Mouse (Mus musculus): ENCODE measurements around the gene Acot3.

- TF ChIP-seq CTCF (IDR thresholded peaks at IDR 0.05; ENCODE audit: low read depth) (no peak), EP300 (IDR thresholded peaks at IDR 0.05; ENCODE audit: low read depth) (no peak)
Observed at GRCm38 (mm10) chr12:84051937-84052474, at the start of gene Acot3.
